Mouse (Mus musculus) ZHBTc4 (cell line): Measurements from ENCODE around the gene Ccdc32.

Experiments
- DNase-seq: peaks from one replicate; pipeline ENCODE4 v3.0.0-alpha.2; 2011; ENCODE audit warnings: low read depth, low spot score

Ccdc32 gene

DNA sequence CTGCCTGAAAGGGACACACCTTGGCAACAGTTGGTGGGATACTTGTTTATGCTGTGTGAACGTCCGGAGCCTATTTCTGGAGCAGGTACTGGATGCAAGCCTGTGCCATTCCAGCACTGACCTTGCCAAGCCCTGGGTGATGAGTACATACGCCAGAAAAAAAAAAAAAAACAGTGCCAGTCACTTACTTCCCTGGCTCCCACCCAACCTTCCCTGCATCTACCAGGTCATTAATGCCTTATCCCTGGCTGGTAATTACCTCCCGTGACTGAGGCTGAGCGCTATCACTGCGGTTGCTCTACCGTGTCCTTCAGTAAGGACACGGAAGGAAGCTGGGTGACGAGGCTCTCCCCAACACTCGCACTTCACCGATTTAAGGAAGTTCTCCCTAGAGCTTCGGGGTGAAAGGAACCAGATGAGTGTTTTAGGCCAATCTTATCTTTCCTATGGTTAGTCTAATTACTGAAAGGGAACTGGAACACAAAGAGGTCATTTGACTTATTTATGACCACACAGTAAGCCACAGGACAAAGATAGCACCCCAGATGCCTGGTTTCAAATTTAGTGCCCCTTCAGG, 13.5 kb downstream of the Ccdc32 start:
- no peak for DNase-seq

DNA sequence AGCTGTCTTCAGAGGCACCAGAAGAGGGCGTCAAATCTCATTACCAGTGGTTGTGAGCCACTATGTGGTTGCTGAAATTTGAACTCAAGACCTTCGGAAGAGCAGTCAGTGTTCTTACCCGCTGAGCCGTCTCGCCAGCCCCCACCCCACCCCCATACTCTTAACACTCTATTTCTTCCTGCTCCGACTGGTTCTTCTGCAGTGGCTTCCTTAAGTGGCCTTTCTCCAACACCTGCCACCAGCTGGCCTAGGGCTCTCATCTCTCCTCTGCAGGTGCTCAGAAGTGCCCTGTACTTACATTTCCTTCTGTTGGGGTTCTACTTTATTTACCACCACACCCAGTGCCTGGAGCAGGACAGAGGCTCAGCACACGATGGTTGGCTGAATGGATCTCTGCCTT, 14.2 kb downstream of the Ccdc32 start:
- DNase-seq, result no peak

GRCm38 (mm10) chr2:119009376-119009775, 19.8 kb downstream of the Ccdc32 start:
- DNase-seq, result no peak

DNA sequence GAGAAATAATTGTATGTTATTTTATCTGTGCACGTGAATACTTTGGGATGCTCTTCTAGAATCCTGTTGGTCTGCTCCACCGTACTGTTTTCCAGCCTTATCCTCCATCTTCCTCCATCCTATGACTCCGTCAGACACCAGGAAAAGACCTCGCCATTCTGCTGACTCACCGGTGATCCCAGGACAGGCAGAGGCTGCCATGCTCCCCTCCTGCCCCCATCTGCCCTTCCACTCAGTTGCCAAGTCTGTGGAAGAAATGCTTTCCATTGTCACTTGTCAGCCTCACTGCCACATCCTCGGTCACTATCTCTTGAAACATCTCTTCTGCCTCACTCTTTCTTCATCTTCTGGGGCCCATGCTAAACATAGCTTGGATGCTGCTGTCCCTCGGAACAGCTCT, 22.3 kb downstream of the Ccdc32 start:
- DNase-seq, result no peak

GRCm38 (mm10) chr2:118999025-118999639, 30.1 kb downstream of the Ccdc32 start:
- DNase-seq, result peak; percentile 36

DNA sequence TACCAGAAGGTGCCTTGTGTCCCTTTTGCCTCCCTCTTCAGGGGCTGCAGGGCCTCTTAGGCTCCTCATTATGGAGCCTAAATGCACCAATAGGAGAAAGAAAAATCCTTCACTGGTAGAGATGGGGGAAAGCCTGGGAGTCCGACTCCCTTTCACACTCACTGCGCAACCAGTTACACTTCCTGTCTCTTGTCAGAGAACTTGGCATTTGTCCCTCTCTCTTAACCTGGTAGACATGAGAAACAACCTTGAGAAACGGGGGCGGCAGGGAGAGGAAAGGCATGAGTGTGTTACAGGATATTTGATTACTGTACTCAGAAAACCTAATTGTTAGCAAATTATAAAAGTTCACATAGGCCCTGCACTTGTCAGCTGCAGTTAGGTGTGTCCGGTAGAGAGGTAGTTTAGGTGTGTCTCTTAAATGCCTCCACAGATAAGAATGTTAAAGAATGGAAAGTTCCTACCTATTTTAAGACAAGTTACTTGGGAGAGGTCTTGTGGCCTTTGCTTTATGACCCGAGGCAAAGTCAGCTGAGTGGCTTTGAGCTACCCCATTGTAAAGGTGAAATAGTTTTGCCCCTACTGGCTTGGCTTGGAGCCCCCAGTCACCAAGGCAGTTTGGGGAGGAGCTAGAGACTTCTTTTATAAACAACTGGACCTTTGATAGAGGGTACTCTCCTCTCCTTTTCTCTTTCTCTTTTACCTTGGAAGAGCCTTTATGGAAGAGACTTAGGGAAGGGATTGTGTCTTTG, 30.9 kb downstream of the Ccdc32 start:
- peak; percentile 56 for DNase-seq

GRCm38 (mm10) chr2:118996798-118997105, 32.4 kb downstream of the Ccdc32 start:
- DNase-seq, result no peak

DNA sequence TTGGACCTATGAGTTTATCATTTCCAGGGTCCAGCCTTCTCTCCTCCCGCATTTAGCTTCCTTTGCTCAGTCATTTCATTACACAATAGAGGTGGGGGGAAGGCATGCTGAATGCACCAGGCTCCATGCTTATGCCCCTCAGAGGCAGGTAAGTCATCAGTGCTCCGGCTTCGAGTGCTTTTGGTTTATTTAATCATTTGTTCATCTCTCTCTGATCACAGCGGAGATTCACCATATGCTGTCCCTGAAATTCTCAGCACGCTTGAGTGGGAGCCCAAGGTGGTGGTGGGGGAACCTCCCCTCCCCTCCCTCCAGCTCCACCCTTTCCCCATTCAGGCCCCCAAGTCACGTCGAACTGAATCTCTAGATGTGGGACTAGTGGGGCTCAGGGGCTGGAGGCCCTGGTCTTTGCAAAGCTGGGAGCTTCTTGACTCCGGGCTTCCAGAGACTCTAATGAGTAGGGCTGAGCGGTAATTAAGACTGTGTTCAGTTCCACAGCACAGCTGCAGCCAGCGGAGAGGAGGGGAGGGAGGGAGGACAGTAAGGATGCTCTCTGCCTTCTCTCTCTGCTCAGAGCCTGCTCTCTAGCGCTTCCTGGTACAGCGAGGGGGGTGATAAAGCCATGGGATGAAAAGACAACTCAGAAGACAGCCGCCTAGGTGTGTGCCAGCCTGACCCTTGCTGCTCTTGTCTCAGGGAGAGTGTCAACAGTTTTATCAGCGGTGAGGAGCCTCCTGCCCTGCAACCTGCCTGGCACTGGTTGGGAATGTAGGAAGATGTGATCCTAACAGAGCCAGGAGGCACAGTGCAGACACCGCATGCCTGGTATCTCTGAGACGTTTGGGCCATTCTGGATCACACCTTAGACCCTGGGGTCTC, 33.0 kb downstream of the Ccdc32 start:
- no peak for DNase-seq

GRCm38 (mm10) chr2:118995490-118995889, 33.7 kb downstream of the Ccdc32 start:
- DNase-seq, result no peak

GRCm38 (mm10) chr2:118983812-118984211, 45.4 kb downstream of the Ccdc32 start:
- peak; percentile 19 for DNase-seq

GRCm38 (mm10) chr2:118980841-118981240, 48.4 kb downstream of the Ccdc32 start:
- DNase-seq, result no peak

GRCm38 (mm10) chr2:118978064-118978463, 51.1 kb downstream of the Ccdc32 start:
- DNase-seq, result peak; percentile 75

- DNase-seq, result no peak
Observed at GRCm38 (mm10) chr2:118976941-118977340, 52.3 kb downstream of the Ccdc32 start.

GRCm38 (mm10) chr2:118976282-118976929, 52.8 kb downstream of the Ccdc32 start:
- peak; percentile 94 for DNase-seq

DNA sequence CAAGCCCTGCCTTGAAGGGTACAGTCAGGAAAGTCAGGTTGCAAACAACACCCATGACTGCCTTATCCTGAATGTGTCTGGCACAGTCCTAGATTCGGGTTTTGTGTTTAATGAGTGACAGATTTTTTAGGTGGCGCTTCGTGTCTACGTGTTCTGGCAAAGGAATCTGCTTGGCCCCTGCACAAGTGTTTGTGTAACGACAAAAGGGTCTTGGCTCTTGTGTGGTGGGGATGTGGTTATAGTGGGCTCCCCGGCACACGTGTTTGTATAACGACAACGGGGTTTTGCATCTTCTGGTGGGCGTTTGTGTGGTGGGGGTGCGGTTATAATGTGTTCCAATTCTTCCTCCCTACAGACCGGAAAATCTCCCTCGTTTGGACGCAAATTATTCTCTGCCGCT, 53.3 kb downstream of the Ccdc32 start:
- DNase-seq, result no peak

GRCm38 (mm10) chr2:118972687-118973376, 56.4 kb downstream of the Ccdc32 start:
- DNase-seq, result peak; percentile 90

DNA sequence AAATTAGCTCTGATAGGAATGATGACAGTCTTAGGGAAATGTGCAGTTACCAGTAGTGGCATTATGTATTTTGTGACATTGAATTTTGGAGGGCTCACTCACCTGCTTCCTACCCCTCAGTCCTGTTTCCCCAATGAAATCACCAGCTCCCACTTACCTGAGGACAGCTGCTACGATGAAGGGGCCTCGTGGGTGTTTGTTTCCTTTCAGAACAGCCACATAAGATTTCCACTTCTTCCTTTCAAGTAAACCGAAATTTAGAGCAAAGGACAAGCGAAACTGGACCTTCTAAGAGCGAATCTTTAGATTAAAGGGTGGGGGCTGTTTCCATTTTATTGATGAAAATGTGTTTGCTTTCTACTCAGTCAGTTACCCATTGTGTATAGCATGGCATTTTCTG, 57.1 kb downstream of the Ccdc32 start:
- DNase-seq, result no peak

DNA sequence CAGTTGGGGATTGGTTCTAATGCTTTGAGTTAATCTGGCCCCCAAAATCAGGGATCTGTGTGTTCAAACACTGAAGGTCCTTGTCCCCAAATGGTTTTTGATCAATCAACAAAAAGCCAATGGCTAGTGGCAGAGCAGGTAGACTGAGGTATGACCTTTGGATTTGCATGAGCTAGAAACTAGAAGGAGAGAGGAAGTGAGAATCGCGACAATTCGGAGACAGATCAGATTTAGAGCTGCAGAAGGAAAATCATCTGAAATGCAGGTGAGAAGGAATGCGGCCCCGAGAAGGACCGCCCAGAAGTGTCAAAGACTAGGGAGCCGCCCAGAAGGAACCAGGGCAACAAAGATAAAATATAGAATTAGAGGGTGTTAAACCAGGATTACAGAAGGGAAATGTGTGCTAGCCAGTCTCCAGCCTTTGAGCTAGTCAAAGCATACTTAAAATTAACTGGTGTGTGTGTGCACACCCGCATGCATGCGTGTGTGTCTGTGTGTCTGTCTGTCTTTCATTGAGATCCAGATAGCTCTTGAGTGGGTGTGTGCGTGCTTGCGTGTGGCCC, 59.5 kb downstream of the Ccdc32 start:
- no peak for DNase-seq
